In the genomic region with DNA sequence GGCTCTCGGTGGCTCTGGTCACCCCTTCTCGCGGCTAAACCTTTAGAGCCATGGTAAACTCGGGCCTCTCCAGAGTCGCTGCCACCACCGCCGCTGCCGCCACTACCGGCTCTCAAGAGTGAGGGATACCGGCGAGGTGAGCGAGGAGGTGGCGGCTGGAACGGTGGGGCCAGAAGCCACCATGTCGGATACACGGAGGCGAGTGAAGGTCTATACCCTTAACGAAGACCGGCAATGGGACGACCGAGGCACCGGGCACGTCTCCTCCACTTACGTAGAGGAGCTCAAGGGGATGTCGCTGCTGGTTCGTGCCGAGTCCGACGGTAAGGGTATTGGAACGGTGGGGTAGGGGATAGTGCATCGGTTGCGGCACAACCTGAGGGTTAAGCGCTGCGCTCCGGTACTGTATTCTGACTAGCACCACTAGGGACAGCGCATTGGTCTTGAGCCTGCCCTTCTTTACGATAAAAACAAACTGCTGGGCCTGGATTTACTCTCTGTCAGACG, we compare ENCODE assay signal across 8 mouse cellular contexts. TPM values are rescaled to one million over a fixed set of nuclear protein-coding genes. Genes with fewer than 3 reads are reported as not detected.
DNase-seq lines count a peak whose midpoint lies in the region; ATAC-seq and TF ChIP-seq lines count a peak whose summit lies in the region.

No protein-coding gene starts in this region.

- intact Hi-C loops in left cerebral cortex, postnatal 14 days (cut with DNase I) = no loop called here

- peak overlapping the region; percentile 100 for H3K4me3 ChIP-seq in hindbrain, postnatal 0 days (ENCODE audit: low read length)

- peak overlapping the region; percentile 99 for H3K27ac ChIP-seq in hindbrain, postnatal 0 days

- H3K4me2 ChIP-seq in hindbrain, postnatal 0 days (ENCODE audit: low read depth, low read length) = peak overlapping the region; percentile 82

- peak overlapping the region; percentile 99 for H3K9ac ChIP-seq in hindbrain, postnatal 0 days (replicated peaks; ENCODE audit: low read length)

- H3K9me3 ChIP-seq in hindbrain, postnatal 0 days (ENCODE audit: low read length) = no peaks in the 10 kb centered on the region

- H3K4me1 ChIP-seq in hindbrain, postnatal 0 days (ENCODE audit: insufficient read depth, low read length) = no peaks in the 10 kb centered on the region

- DNase-seq in cerebellum, adult 11 months = peak; percentile 50
- no peak for DNase-seq in cerebellum, adult 11-12 months
- peak; percentile 65 to 79 for DNase-seq in cerebellum, postnatal 14 days
- peak; percentile 41 to 44 for DNase-seq in frontal cortex, postnatal 14 days (ENCODE audit: low spot score in 2 of 2)
- peak; percentile 83 for DNase-seq in hindbrain, postnatal 0 days (ENCODE audit: low spot score)
- peak; percentile 49 to 77 for DNase-seq in left cerebral cortex, postnatal 14 days (ENCODE audit: low spot score in 2 of 2)
- peak; percentile 76 for DNase-seq in mesoderm, embryonic 11.5 days (ENCODE audit: low read depth, low spot score)
- peak; percentile 17 to 35 for DNase-seq in right cerebral cortex, postnatal 36 days (ENCODE audit: low spot score in 2 of 2)

- WGBS in hindbrain, postnatal 0 days = under 1% methylated on average over 38 of the region's 38 CpGs

- H3K27me3 ChIP-seq in hindbrain, postnatal 0 days (ENCODE audit: insufficient read depth, low read length) = no peaks in the 10 kb centered on the region

- H3K36me3 ChIP-seq in hindbrain, postnatal 0 days (ENCODE audit: insufficient read depth, low read length) = no peaks in the 10 kb centered on the region

- TF ChIP-seq CTCF in hindbrain, postnatal 0 days (IDR thresholded peaks at IDR 0.05; ENCODE audit: low read depth) = peak; percentile 76

- peak; percentile 76 for ATAC-seq in hindbrain, postnatal 0 days

RNA-seq across cellular contexts. Expression of a gene that starts 0.5 kb away (rescaled TPM):
- total RNA-seq in hindbrain, postnatal 0 days (2014; rRNA removed) = 31.2 and 37.1 TPM in 2 replicates
- polyA plus RNA-seq in hindbrain, postnatal 0 days (2015; fragmentation: Nextera tagmentation; extraction: Ambion mirVana) = 53.9 and 56.0 TPM in 2 replicates
- 10 to 100 TPM; 49.6 to 59.3 TPM for total RNA-seq in left cerebral cortex, postnatal 14 days (2021)

RNA-seq across cellular contexts. Expression of a gene that starts 42.6 kb away (rescaled TPM):
- total RNA-seq in hindbrain, postnatal 0 days (2014; rRNA removed) = 40.4 and 42.8 TPM in 2 replicates
- polyA plus RNA-seq in hindbrain, postnatal 0 days (2015; fragmentation: Nextera tagmentation; extraction: Ambion mirVana) = 20.9 and 23.0 TPM in 2 replicates
- total RNA-seq in left cerebral cortex, postnatal 14 days (2021) = 10 to 100 TPM; 19.4 to 22.6 TPM
